Mouse (Mus musculus): ENCODE data around the gene Muc4. TPM values are rescaled to one million over a fixed set of nuclear protein-coding genes. Genes with fewer than 3 reads are reported as not detected.

Gene Muc4
- polyA plus RNA-seq, 1 experiment from 2014 or later: not detected

DNA sequence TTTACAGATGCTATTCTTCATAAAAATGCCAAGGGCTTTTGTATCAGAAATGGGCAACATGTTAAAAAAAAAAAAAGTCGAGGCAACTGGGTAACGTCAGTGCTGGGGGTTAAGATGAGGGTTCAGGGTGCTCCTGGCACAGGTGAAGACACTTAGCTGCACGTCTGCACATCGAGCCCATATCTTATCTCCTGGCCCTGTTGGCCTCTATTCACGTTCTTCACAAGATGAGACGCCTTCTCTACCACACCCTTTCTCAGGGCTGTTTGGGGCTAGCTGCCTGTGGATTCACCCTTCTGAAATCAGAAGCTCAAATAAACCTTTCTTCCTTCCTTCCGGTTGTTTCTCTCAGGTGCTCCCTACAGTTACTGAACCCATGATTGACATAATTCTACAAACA lies 12.5 kb upstream of the Muc4 start:
- Histone ChIP-seq H3K4me2 (ENCODE audit: low read length) (no peak overlapping the region), H3K4me3 (ENCODE audit: low read depth, low read length) (no peak overlapping the region), H3K4me1 (ENCODE audit: control insufficient read depth, insufficient read depth, low read length) (no peaks in the 10 kb centered on the region), H3K9ac (ENCODE audit: low read length) (no peak overlapping the region), H3K27me3 (replicated peaks; ENCODE audit: control insufficient read depth, insufficient read depth, low read length) (no peaks in the 10 kb centered on the region), H3K9me3 (replicated peaks; ENCODE audit: control insufficient read depth, low read length) (no peaks in the 10 kb centered on the region), H3K36me3 (ENCODE audit: control insufficient read depth, insufficient read depth, low read length) (no peaks in the 10 kb centered on the region), H3K27ac (ENCODE audit: low read depth, low read length) (no peak overlapping the region)
- 88% methylated on average over 7 of the region's 7 CpGs for WGBS
- ATAC-seq (no peak), DNase-seq (ENCODE audit: low spot score) (no peak)

DNA sequence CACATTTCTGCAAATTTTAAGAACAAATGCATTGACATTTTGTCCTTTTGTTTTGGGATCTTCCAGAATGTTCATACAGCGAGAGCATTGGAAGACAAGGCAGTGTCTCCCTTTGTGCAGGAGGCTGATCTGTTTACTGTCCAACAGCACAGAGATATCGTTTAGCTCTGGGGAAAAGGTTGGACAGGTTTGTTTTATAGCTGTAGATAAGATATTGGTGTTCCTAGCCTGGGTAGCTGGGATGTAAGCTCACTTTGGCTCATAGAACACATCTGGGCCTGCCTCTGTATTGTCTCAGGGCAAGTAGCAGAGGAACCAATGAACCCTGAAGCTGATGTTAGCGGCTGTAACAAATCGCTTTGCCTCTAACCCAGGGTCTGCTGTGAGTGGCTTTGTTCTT lies 11.9 kb upstream of the Muc4 start:
- H3K4me3 ChIP-seq (ENCODE audit: low read depth, low read length): no peak overlapping the region
- H3K4me1 ChIP-seq (ENCODE audit: control insufficient read depth, insufficient read depth, low read length): no peaks in the 10 kb centered on the region
- H3K27ac ChIP-seq (ENCODE audit: low read depth, low read length): no peak overlapping the region
- H3K9ac ChIP-seq (ENCODE audit: low read length): no peak overlapping the region
- WGBS: 86% methylated on average over 4 of the region's 4 CpGs
- no peak overlapping the region for H3K4me2 ChIP-seq (ENCODE audit: low read length)
- no peaks in the 10 kb centered on the region for H3K36me3 ChIP-seq (ENCODE audit: control insufficient read depth, insufficient read depth, low read length)
- ATAC-seq (no peak), DNase-seq (ENCODE audit: low spot score) (no peak)
- no peaks in the 10 kb centered on the region for H3K9me3 ChIP-seq (replicated peaks; ENCODE audit: control insufficient read depth, low read length)
- H3K27me3 ChIP-seq (replicated peaks; ENCODE audit: control insufficient read depth, insufficient read depth, low read length): no peaks in the 10 kb centered on the region

- Histone ChIP-seq H3K4me2 (ENCODE audit: low read length) (no peak overlapping the region), H3K36me3 (ENCODE audit: control insufficient read depth, insufficient read depth, low read length) (no peaks in the 10 kb centered on the region), H3K27me3 (replicated peaks; ENCODE audit: control insufficient read depth, insufficient read depth, low read length) (no peaks in the 10 kb centered on the region), H3K4me3 (ENCODE audit: low read depth, low read length) (no peak overlapping the region), H3K4me1 (ENCODE audit: control insufficient read depth, insufficient read depth, low read length) (no peaks in the 10 kb centered on the region), H3K9me3 (replicated peaks; ENCODE audit: control insufficient read depth, low read length) (no peaks in the 10 kb centered on the region), H3K9ac (ENCODE audit: low read length) (no peak overlapping the region), H3K27ac (ENCODE audit: low read depth, low read length) (no peak overlapping the region)
- DNase-seq (ENCODE audit: low spot score): no peak
- ATAC-seq: no peak
- 90% methylated on average over 2 of the region's 2 CpGs for WGBS
Measured at GRCm38 (mm10) chr16:32724259-32724658, 11.4 kb upstream of the Muc4 start.

- ATAC-seq (no peak), DNase-seq (ENCODE audit: low spot score) (peak; percentile 8)
- Histone ChIP-seq H3K4me1 (ENCODE audit: control insufficient read depth, insufficient read depth, low read length) (no peaks in the 10 kb centered on the region), H3K4me2 (ENCODE audit: low read length) (no peak overlapping the region), H3K27ac (ENCODE audit: low read depth, low read length) (no peak overlapping the region), H3K27me3 (replicated peaks; ENCODE audit: control insufficient read depth, insufficient read depth, low read length) (no peaks in the 10 kb centered on the region), H3K9ac (ENCODE audit: low read length) (no peak overlapping the region), H3K9me3 (replicated peaks; ENCODE audit: control insufficient read depth, low read length) (no peaks in the 10 kb centered on the region), H3K4me3 (ENCODE audit: low read depth, low read length) (no peak overlapping the region), H3K36me3 (ENCODE audit: control insufficient read depth, insufficient read depth, low read length) (no peaks in the 10 kb centered on the region)
Measured at GRCm38 (mm10) chr16:32726501-32726900, 9.2 kb upstream of the Muc4 start.

GRCm38 (mm10) chr16:32728240-32728639 lies 7.4 kb upstream of the Muc4 start:
- H3K9ac ChIP-seq (ENCODE audit: low read length): no peak overlapping the region
- H3K27me3 ChIP-seq (replicated peaks; ENCODE audit: control insufficient read depth, insufficient read depth, low read length): no peaks in the 10 kb centered on the region
- no peak for ATAC-seq
- H3K4me2 ChIP-seq (ENCODE audit: low read length): no peak overlapping the region
- no peak for DNase-seq (ENCODE audit: low spot score)
- H3K4me1 ChIP-seq (ENCODE audit: control insufficient read depth, insufficient read depth, low read length): no peaks in the 10 kb centered on the region
- H3K27ac ChIP-seq (ENCODE audit: low read depth, low read length): no peak overlapping the region
- no peaks in the 10 kb centered on the region for H3K9me3 ChIP-seq (replicated peaks; ENCODE audit: control insufficient read depth, low read length)
- no peaks in the 10 kb centered on the region for H3K36me3 ChIP-seq (ENCODE audit: control insufficient read depth, insufficient read depth, low read length)
- H3K4me3 ChIP-seq (ENCODE audit: low read depth, low read length): no peak overlapping the region

GRCm38 (mm10) chr16:32728730-32729129 lies 7.0 kb upstream of the Muc4 start:
- H3K4me2 ChIP-seq (ENCODE audit: low read length): no peak overlapping the region
- H3K4me1 ChIP-seq (ENCODE audit: control insufficient read depth, insufficient read depth, low read length): no peaks in the 10 kb centered on the region
- no peak for DNase-seq (ENCODE audit: low spot score)
- H3K4me3 ChIP-seq (ENCODE audit: low read depth, low read length): no peak overlapping the region
- H3K9me3 ChIP-seq (replicated peaks; ENCODE audit: control insufficient read depth, low read length): no peaks in the 10 kb centered on the region
- no peak overlapping the region for H3K27ac ChIP-seq (ENCODE audit: low read depth, low read length)
- WGBS: 81% methylated on average over 1 of the region's 1 CpGs
- no peaks in the 10 kb centered on the region for H3K36me3 ChIP-seq (ENCODE audit: control insufficient read depth, insufficient read depth, low read length)
- ATAC-seq: no peak
- no peak overlapping the region for H3K9ac ChIP-seq (ENCODE audit: low read length)
- H3K27me3 ChIP-seq (replicated peaks; ENCODE audit: control insufficient read depth, insufficient read depth, low read length): no peaks in the 10 kb centered on the region

GRCm38 (mm10) chr16:32733213-32733612 lies 2.5 kb upstream of the Muc4 start:
- H3K27me3 ChIP-seq (replicated peaks; ENCODE audit: control insufficient read depth, insufficient read depth, low read length): no peaks in the 10 kb centered on the region
- no peak overlapping the region for H3K4me3 ChIP-seq (ENCODE audit: low read depth, low read length)
- H3K4me2 ChIP-seq (ENCODE audit: low read length): no peak overlapping the region
- 90% methylated on average over 3 of the region's 3 CpGs for WGBS
- no peak for DNase-seq (ENCODE audit: low spot score)
- H3K27ac ChIP-seq (ENCODE audit: low read depth, low read length): no peak overlapping the region
- H3K9me3 ChIP-seq (replicated peaks; ENCODE audit: control insufficient read depth, low read length): no peaks in the 10 kb centered on the region
- no peaks in the 10 kb centered on the region for H3K36me3 ChIP-seq (ENCODE audit: control insufficient read depth, insufficient read depth, low read length)
- ATAC-seq: no peak
- H3K4me1 ChIP-seq (ENCODE audit: control insufficient read depth, insufficient read depth, low read length): no peaks in the 10 kb centered on the region
- H3K9ac ChIP-seq (ENCODE audit: low read length): no peak overlapping the region

DNA sequence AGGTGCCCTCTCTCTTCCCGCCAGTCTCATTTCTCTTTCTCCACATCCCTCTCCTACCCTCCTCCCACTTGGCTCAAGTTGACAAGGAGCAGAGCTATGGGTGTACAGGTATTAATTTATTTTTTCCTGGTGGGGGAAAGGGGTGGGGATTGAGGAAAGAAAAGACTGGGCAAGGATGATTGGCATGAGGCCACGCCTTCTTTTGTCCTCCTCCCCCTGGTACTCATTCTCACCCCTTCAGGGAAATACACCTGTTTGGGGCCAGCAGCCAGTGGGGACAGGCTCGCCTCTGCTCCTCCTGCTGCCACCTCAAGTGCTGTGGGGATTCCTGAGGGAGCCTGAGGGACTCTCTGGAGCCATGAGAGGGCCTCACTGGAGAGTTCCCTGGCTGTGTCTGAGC lies 336 bp downstream of the Muc4 start:
- Histone ChIP-seq H3K4me3 (ENCODE audit: low read depth, low read length) (no peak overlapping the region), H3K9ac (ENCODE audit: low read length) (no peak overlapping the region), H3K36me3 (ENCODE audit: control insufficient read depth, insufficient read depth, low read length) (no peaks in the 10 kb centered on the region), H3K9me3 (replicated peaks; ENCODE audit: control insufficient read depth, low read length) (no peaks in the 10 kb centered on the region), H3K27me3 (replicated peaks; ENCODE audit: control insufficient read depth, insufficient read depth, low read length) (no peaks in the 10 kb centered on the region), H3K4me2 (ENCODE audit: low read length) (no peak overlapping the region), H3K27ac (ENCODE audit: low read depth, low read length) (no peak overlapping the region), H3K4me1 (ENCODE audit: control insufficient read depth, insufficient read depth, low read length) (no peaks in the 10 kb centered on the region)
- WGBS: 47% methylated on average over 3 of the region's 3 CpGs
- DNase-seq (ENCODE audit: low spot score) (no peak), ATAC-seq (no peak)

- 83% methylated on average over 8 of the region's 8 CpGs for WGBS
Measured at GRCm38 (mm10) chr16:32740003-32740663, 4.4 kb downstream of the Muc4 start.

More at GRCm38 (mm10) chr16:32740003-32740663, 4.4 kb downstream of the Muc4 start:
- Histone ChIP-seq H3K36me3 (ENCODE audit: control insufficient read depth, insufficient read depth, low read length) (no peaks in the 10 kb centered on the region), H3K4me1 (ENCODE audit: control insufficient read depth, insufficient read depth, low read length) (no peaks in the 10 kb centered on the region), H3K4me2 (ENCODE audit: low read length) (no peak overlapping the region), H3K27me3 (replicated peaks; ENCODE audit: control insufficient read depth, insufficient read depth, low read length) (no peaks in the 10 kb centered on the region), H3K9me3 (replicated peaks; ENCODE audit: control insufficient read depth, low read length) (no peaks in the 10 kb centered on the region), H3K9ac (ENCODE audit: low read length) (no peak overlapping the region), H3K27ac (ENCODE audit: low read depth, low read length) (no peak overlapping the region), H3K4me3 (ENCODE audit: low read depth, low read length) (no peak overlapping the region)
- no peak for DNase-seq (ENCODE audit: low spot score)
- no peak for ATAC-seq
